Mouse (Mus musculus) bone marrow, adult 2 months (tissue): ENCODE data around the gene Lnx2. TPM values are rescaled to one million over a fixed set of nuclear protein-coding genes. Genes with fewer than 3 reads are reported as not detected.

Experiments
- H3K27ac ChIP-seq: fragments of 200-500 bp; 2 replicates; pipeline ENCODE4 v1.5.1; 2012; ENCODE audit warnings: low read depth, mild to moderate bottlenecking, control low read depth, inconsistent platforms, low read length; ENCODE audit not compliant: control insufficient read depth, poor library complexity, insufficient read depth
- H3K4me1 ChIP-seq: fragments of 200-500 bp; 2 replicates; pipeline ENCODE4 v1.6.1; 2011; ENCODE audit warnings: low read length; ENCODE audit not compliant: control insufficient read depth, insufficient read depth
- H3K4me3 ChIP-seq: fragments of 200-500 bp; replicated peaks from 2 replicates; pipeline ENCODE3; 2011; ENCODE audit warnings: mild to moderate bottlenecking, low read depth, low read length, control low read depth; ENCODE audit not compliant: control insufficient read depth
- CTCF ChIP-seq: fragments of 200-500 bp; IDR thresholded peaks from 2 replicates; pipeline ENCODE4 v1.5.1; 2011; ENCODE audit warnings: low read length, control low read depth; ENCODE audit not compliant: control insufficient read depth, insufficient read depth
- POLR2A ChIP-seq: fragments of 200-500 bp; IDR thresholded peaks from 2 replicates; pipeline ENCODE4 v1.6.1; 2011; ENCODE audit warnings: low read depth, mild to moderate bottlenecking, control low read depth, low read length, borderline replicate concordance; ENCODE audit not compliant: control insufficient read depth
- WGBS: fragments of 180-500 bp; shearing (Covaris S2); methylation state at CpG from one replicate; pipeline ENCODE4 v1.1.7; 2018; 5-methylcytosine and 5-hydroxymethylcytosine counted together
- polyA plus RNA-seq: library from polyadenylated mRNA; stranded (reverse); fragments of >200 nt; gene quantifications from 2 replicates; pipeline ENCODE4 v1.2.4, GENCODE M21; 2011; ENCODE audit warnings: low replicate concordance; ENCODE audit not compliant: missing spikeins, insufficient read depth, insufficient read length

The Lnx2 gene
- polyA plus RNA-seq, 1 experiment, result 3.8 TPM

DNA sequence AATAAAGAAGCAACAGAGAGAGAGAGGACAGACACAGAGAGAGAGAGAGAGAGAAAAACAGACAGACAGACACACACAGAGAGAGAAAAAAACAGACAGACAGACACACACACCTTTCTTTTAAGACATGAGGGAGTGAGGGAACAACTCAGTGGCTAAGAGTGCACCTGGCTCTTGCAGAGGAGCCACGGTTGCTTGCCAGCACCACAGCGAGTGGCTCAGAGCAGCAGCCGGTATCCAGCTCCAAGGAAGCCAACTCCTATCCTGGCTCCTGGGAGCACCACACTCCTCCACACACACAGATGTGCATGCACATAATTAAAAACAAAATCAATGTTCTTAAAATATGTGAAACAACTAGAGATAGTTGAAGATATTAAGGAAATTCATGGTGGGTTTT, 30.9 kb upstream of the Lnx2 start:
- WGBS, result 94% methylated on average over 3 of the region's 3 CpGs
- H3K4me3 ChIP-seq, result no peak overlapping the region

GRCm38 (mm10) chr5:147102295-147102694, 25.9 kb upstream of the Lnx2 start:
- H3K4me1 ChIP-seq, result no peaks in the 10 kb centered on the region
- WGBS, result 94% methylated on average over 6 of the region's 6 CpGs
- H3K27ac ChIP-seq, result no peak overlapping the region
- no peak overlapping the region for H3K4me3 ChIP-seq
- TF ChIP-seq CTCF (no peak), POLR2A (no peak)

More for the DNA sequence above, 30.9 kb upstream of the Lnx2 start:
- Histone ChIP-seq H3K27ac (no peak overlapping the region), H3K4me1 (no peaks in the 10 kb centered on the region)
- TF ChIP-seq CTCF (no peak), POLR2A (no peak)

GRCm38 (mm10) chr5:147100180-147100579, 23.8 kb upstream of the Lnx2 start:
- 77% methylated on average over 2 of the region's 2 CpGs for WGBS
- H3K4me1 ChIP-seq, result no peaks in the 10 kb centered on the region
- no peak for TF ChIP-seq POLR2A
- TF ChIP-seq CTCF, result no peak
- H3K27ac ChIP-seq, result no peak overlapping the region
- no peak overlapping the region for H3K4me3 ChIP-seq

- TF ChIP-seq CTCF (no peak), POLR2A (no peak)
- Histone ChIP-seq H3K4me1 (no peaks in the 10 kb centered on the region), H3K27ac (no peak overlapping the region), H3K4me3 (no peak overlapping the region)
- WGBS, result 89% methylated on average over 7 of the region's 7 CpGs
Measured at GRCm38 (mm10) chr5:147098667-147099066, 22.3 kb upstream of the Lnx2 start.

DNA sequence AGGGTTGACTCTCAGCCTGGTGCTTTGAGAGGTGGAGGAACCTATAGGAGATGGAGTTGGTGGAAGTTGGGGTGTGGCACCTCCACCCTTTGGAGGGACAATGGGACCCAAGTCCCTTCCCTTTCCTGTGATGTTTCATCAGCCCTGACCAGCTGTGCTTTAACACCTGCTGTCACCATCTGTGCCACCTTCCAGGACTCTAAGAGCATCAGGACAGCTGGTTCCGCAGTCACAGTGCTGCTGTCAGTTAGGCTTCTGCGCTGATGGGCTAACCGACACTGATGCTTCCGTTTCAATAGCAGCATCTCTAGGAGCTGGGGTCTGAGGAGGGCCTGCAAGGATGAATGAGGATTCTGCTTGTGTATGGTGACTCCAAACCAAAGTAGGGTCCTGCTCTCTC, 20.2 kb upstream of the Lnx2 start:
- TF ChIP-seq CTCF, result no peak
- WGBS, result 93% methylated on average over 4 of the region's 4 CpGs
- Histone ChIP-seq H3K27ac (no peak overlapping the region), H3K4me3 (no peak overlapping the region), H3K4me1 (no peaks in the 10 kb centered on the region)

- WGBS, result 88% methylated on average over 6 of the region's 6 CpGs
- Histone ChIP-seq H3K27ac (no peak overlapping the region), H3K4me3 (no peak overlapping the region), H3K4me1 (no peaks in the 10 kb centered on the region)
- TF ChIP-seq POLR2A, result no peak
- no peak for TF ChIP-seq CTCF
Measured at GRCm38 (mm10) chr5:147094296-147094695, 17.9 kb upstream of the Lnx2 start.

DNA sequence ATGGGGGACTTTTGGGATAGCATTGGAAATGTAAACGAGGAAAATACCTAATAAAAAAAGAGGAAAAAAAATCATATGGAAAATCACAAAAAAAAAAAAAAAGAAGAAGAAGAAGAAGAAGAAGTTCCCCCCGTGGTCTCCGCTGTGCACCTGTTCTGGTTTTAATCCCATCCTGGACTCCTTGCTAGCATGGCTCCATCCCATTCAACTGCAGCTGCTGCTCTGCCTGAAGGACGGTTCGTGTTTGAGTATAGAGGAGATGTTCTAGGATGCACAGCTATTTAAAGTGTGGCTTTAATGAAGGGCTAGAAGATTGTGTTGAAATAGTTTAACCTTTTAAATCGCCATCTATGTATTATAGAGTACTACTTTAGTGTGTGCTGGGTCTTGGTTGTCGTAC, 16.1 kb upstream of the Lnx2 start:
- H3K4me3 ChIP-seq, result no peak overlapping the region
- TF ChIP-seq POLR2A (no peak), CTCF (no peak)

GRCm38 (mm10) chr5:147090256-147090963, 14.0 kb upstream of the Lnx2 start:
- no peak overlapping the region for H3K4me3 ChIP-seq
- no peaks in the 10 kb centered on the region for H3K4me1 ChIP-seq
- no peak for TF ChIP-seq CTCF
- TF ChIP-seq POLR2A, result no peak
- no peak overlapping the region for H3K27ac ChIP-seq
- WGBS, result 84% methylated on average over 11 of the region's 11 CpGs

More for the DNA sequence above, 16.1 kb upstream of the Lnx2 start:
- Histone ChIP-seq H3K4me1 (no peaks in the 10 kb centered on the region), H3K27ac (no peak overlapping the region)
- WGBS, result 81% methylated on average over 7 of the region's 7 CpGs

DNA sequence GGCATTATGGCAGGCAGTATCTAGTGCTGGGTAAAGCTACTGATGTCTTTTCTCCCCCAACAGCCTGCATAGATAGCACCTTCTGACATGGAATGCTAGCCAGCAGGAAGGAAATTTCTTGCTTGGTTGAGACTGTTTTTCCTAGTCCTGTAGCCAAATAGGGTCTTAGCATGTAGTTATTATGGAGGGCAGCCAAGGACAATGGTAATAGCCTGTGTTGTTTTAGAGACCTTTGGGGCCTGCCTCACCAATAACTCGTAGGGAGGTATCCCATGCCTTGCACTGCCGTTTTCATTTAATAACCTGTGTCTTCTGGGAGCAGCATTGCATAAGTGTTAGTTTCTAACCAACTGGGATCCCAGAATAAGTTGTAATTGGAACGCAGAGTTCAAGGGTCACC, 13.4 kb upstream of the Lnx2 start:
- H3K27ac ChIP-seq, result no peak overlapping the region
- no peak overlapping the region for H3K4me3 ChIP-seq
- TF ChIP-seq POLR2A (no peak), CTCF (no peak)
- 82% methylated on average over 3 of the region's 3 CpGs for WGBS
- H3K4me1 ChIP-seq, result no peaks in the 10 kb centered on the region
